Mouse (Mus musculus) liver, adult 2 months (tissue): ENCODE measurements around the gene Tbc1d8b. TPM values are rescaled to one million over a fixed set of nuclear protein-coding genes. Genes with fewer than 3 reads are reported as not detected.
"Not testable (repeated sequence)": the region's sequence is repeated elsewhere in the genome, so short reads cannot be mapped to it uniquely, and the experiment has no call there.

Experiments
- DNase-seq: peaks from one replicate; pipeline ENCODE4 v3.0.0-alpha.2; 2011; ENCODE audit warnings: low read depth, low spot score; ENCODE audit errors: extremely low read depth
- H3K27ac ChIP-seq: fragments of 200-500 bp; replicated peaks from 2 replicates; pipeline ENCODE4 v1.5.1; 2012; ENCODE audit warnings: low read depth, mild to moderate bottlenecking, control low read depth, inconsistent platforms, low read length; ENCODE audit not compliant: insufficient read depth
- H3K27me3 ChIP-seq: fragments of 200-500 bp; 2 replicates; pipeline ENCODE4 v1.6.1; 2012; ENCODE audit warnings: mild to moderate bottlenecking, moderate library complexity, low read length, inconsistent platforms; ENCODE audit not compliant: control insufficient read depth, insufficient read depth
- H3K36me3 ChIP-seq: fragments of 200-500 bp; 2 replicates; pipeline ENCODE4 v1.6.1; 2012; ENCODE audit warnings: low read length, inconsistent platforms; ENCODE audit not compliant: control insufficient read depth, insufficient read depth
- H3K4me1 ChIP-seq: fragments of 200-500 bp; 2 replicates; pipeline ENCODE4 v1.6.1; 2011; ENCODE audit warnings: low read length; ENCODE audit not compliant: control insufficient read depth, insufficient read depth
- H3K4me3 ChIP-seq: fragments of 200-500 bp; 2 replicates; pipeline ENCODE4 v1.5.1; 2011; ENCODE audit warnings: low read depth, mild to moderate bottlenecking, control low read depth, low read length, moderate library complexity; ENCODE audit not compliant: insufficient read depth
- H3K79me2 ChIP-seq: fragments of 200-500 bp; 2 replicates; pipeline ENCODE4 v1.6.1; 2012; ENCODE audit warnings: inconsistent platforms, mild to moderate bottlenecking, low read length, moderate library complexity; ENCODE audit not compliant: control insufficient read depth, insufficient read depth
- H3K9ac ChIP-seq: fragments of 200-500 bp; 2 replicates; pipeline ENCODE4 v1.6.1; 2012; ENCODE audit warnings: low read depth, mild to moderate bottlenecking, control low read depth, inconsistent platforms, low read length
- CTCF ChIP-seq: fragments of 200-500 bp; IDR thresholded peaks from 2 replicates; pipeline ENCODE4 v1.5.1; 2011; ENCODE audit warnings: low read depth, low read length, control low read depth
- POLR2A ChIP-seq: fragments of 200-500 bp; IDR thresholded peaks from 2 replicates; pipeline ENCODE4 v1.6.1; 2011; ENCODE audit warnings: low read length, control low read depth; ENCODE audit not compliant: insufficient read depth; ENCODE audit errors: extremely low read depth
- WGBS: fragments of 180-500 bp; shearing (Covaris S2); methylation state at CpG from one replicate; pipeline ENCODE4 v1.1.7; 2018; 5-methylcytosine and 5-hydroxymethylcytosine counted together
- polyA plus RNA-seq: library from polyadenylated mRNA; depleted of rRNA; stranded (reverse); fragments of >200 nt; gene quantifications from 2 replicates; pipeline ENCODE4 v1.2.3, GENCODE M21; 2012
- total RNA-seq: library from RNA; depleted of rRNA; stranded (reverse); fragments of >200 nt; gene quantifications from 2 replicates; pipeline ENCODE4 v1.2.3, GENCODE M21; 2014

The Tbc1d8b gene
- total and polyA plus RNA-seq, 2 experiments, result 1.6 to 16.1 TPM

DNA sequence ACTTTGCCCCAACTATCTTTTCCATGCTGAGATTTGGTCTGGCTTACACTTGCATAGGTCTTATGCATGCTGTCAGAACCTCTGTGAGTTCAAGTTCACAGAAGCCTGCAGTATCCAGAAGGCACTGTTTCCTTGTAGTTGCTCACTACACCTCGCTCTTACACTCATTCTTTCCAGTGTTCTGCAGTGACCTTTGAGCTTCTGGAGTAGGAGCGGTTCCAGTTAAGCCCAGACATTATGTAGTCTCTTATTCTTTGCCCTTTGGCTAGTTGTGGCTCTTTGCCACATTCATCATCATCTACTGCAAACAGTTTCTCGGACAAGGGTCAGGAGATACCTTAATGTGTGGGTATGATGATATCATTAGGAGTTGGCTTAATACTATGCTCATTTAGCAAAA, 45.7 kb downstream of the Tbc1d8b start:
- 44% methylated on average over 3 of the region's 3 CpGs for WGBS
- no peak overlapping the region for H3K9ac ChIP-seq
- TF ChIP-seq CTCF, result no peak
- no peak for TF ChIP-seq POLR2A
- no peak overlapping the region for H3K4me3 ChIP-seq
- no peaks in the 10 kb centered on the region for H3K79me2 ChIP-seq
- peaks cover 4% of the 10 kb centered on the region; the same call in 1 of the 2 replicates for H3K4me1 ChIP-seq
- no peaks in the 10 kb centered on the region for H3K27me3 ChIP-seq
- H3K36me3 ChIP-seq, result peaks cover 9% of the 10 kb centered on the region; the same call in 1 of the 2 replicates
- H3K27ac ChIP-seq, result no peak overlapping the region
- DNase-seq, result peak; percentile 72

DNA sequence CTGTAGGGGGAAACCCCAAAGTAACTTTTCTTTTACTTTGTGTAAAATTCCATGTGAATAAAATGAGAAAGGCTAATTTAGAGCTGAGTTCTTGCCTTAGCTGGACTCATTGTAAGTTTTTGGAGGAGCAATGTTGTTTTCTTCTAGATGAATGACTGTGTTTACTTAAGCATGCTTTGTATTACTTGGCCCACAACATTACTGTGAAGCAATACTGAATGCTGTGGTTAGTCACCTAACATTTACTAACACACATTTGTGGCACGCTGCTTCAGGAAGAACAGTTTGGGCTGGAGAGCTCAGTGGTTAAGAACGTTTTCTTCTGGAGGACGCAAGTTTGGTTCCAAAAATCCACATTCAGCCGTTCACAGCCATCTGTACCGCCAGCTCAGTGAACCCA, 52.3 kb downstream of the Tbc1d8b start:
- DNase-seq, result peak; percentile 71
- TF ChIP-seq CTCF, result no peak
- no peak for TF ChIP-seq POLR2A
- Histone ChIP-seq H3K27me3 (no peaks in the 10 kb centered on the region), H3K36me3 (peaks cover 7% of the 10 kb centered on the region; the same call in 1 of the 2 replicates), H3K4me3 (no peak overlapping the region), H3K4me1 (no peaks in the 10 kb centered on the region), H3K79me2 (no peaks in the 10 kb centered on the region), H3K27ac (no peak overlapping the region), H3K9ac (no peak overlapping the region)
- 51% methylated on average over 5 of the region's 5 CpGs for WGBS

DNA sequence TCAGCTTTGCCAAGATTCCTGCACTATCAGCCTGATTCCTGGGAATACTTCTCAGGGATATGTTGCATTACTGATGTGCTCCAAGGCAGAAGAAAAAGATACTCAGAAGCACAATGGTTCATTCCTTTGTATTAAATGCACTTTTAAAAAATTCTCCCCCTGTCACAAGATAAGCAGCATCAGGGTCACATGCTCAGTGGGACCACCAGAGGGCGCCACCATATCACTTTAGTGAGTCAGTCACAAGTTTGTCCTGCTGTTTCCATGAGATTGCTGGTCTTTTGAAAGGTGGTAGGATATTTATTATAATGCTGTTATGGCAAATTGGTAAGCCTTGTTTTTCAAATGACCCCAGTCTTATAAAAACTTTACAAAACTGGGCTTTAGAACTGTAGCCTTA, 67.1 kb downstream of the Tbc1d8b start:
- Histone ChIP-seq H3K27ac (no peak overlapping the region), H3K36me3 (peaks cover 6% of the 10 kb centered on the region), H3K4me3 (no peak overlapping the region), H3K9ac (no peak overlapping the region), H3K4me1 (no peaks in the 10 kb centered on the region), H3K27me3 (no peaks in the 10 kb centered on the region), H3K79me2 (no peaks in the 10 kb centered on the region)
- peak; percentile 23 for DNase-seq
- 35% methylated on average over 1 of the region's 1 CpGs for WGBS
- no peak for TF ChIP-seq POLR2A
- peak; percentile 62; the same call in 1 of the 2 replicates for TF ChIP-seq CTCF

DNA sequence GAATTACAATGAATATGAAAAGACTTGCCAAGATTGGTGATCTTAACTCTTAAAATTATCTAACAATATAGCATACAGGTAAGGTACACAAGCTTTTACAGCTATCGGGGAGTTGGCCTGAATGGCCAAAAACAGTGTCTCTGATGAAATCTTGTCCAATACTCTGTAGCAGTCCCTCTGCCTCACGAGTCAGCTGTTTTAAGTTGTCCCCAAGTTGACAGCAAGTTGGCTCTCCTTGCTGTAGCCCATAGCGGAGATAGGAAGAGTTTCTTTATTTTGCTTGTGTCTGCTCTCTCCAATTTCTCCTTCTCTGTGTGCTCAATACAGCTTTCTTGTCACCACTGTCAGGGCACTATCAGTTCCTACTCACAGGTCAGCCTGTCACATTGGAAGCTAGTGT, 73.8 kb downstream of the Tbc1d8b start:
- not testable (repeated sequence) for H3K27ac ChIP-seq, H3K9ac ChIP-seq, H3K4me1 ChIP-seq, H3K36me3 ChIP-seq, DNase-seq, H3K4me3 ChIP-seq, H3K27me3 ChIP-seq, H3K79me2 ChIP-seq
- 86% methylated on average over 3 of the region's 3 CpGs for WGBS

DNA sequence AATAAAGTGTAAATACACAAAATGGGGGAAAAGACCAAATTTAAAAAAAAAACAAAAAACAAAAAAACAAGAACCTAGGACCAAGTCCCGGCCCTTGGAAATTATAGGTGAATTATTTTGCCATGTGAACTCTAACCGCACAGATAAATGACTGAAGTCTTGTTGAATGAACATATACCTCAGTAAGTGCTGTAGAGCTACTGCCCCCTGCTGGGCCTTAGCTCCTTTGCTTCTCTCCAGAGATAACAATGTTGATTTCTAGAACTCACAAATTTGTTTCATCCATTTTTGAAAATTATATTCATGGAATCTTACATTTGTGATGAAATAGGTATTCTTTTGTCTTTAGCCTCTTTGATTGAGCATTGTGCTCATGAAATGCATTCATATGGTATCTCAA, 77.8 kb downstream of the Tbc1d8b start:
- H3K9ac ChIP-seq, result no peak overlapping the region
- H3K79me2 ChIP-seq, result no peaks in the 10 kb centered on the region
- H3K27me3 ChIP-seq, result no peaks in the 10 kb centered on the region
- peak; percentile 18 for DNase-seq
- no peak overlapping the region for H3K4me3 ChIP-seq
- H3K27ac ChIP-seq, result no peak overlapping the region
- 37% methylated on average over 2 of the region's 2 CpGs for WGBS
- H3K36me3 ChIP-seq, result no peaks in the 10 kb centered on the region
- no peaks in the 10 kb centered on the region for H3K4me1 ChIP-seq
- no peak for TF ChIP-seq POLR2A
- peak; percentile 25 for TF ChIP-seq CTCF

DNA sequence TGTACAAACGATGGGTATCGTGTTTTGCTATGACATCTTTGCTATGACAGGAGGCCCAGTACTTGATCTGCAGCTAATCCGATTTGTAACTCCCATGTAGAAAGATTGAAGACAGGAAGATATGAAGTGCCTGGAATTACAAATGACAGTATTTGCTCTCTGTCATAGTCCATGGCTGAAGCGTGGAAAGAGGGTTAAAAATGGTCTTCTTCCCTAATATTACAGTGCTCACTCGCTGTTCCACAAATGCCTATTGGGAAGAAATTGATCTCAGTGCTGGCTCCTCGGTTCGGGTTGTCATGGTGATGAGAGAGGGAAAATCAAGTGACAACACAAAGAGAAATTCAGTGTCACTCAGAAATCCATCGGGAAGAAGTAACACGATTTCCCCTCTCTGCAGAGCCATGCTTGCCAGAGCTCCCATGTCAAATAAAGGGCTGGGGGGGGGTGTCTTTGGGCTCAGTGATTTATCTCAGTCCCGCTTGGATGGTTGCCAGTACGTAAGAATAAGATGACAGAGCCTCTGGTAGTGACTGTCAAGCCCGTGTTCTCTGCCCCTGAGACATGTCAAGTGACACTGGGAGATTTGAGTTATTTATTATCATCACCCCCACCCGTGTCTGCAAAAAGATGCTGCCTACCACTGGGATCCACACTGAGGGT, 85.3 kb downstream of the Tbc1d8b start:
- Histone ChIP-seq H3K36me3 (no peaks in the 10 kb centered on the region), H3K27me3 (no peaks in the 10 kb centered on the region), H3K9ac (no peak overlapping the region), H3K4me3 (no peak overlapping the region), H3K79me2 (no peaks in the 10 kb centered on the region), H3K27ac (no peak overlapping the region), H3K4me1 (no peaks in the 10 kb centered on the region; the same call in 1 of the 2 replicates)
- DNase-seq, result no peak
- WGBS, result 79% methylated on average over 13 of the region's 13 CpGs
- TF ChIP-seq POLR2A (no peak), CTCF (no peak)
